Mouse (Mus musculus) cerebellum, adult (tissue): Measurements from ENCODE around the gene Hfm1.

ENCODE experiments used
- ATAC-seq: cut with Nextera tagmentation; 2 replicates; pipeline ENCODE4 v1.9.2; 2017; ENCODE audit warnings: mild to moderate bottlenecking, moderate library complexity, mixed read lengths; ENCODE audit not compliant: insufficient number of reproducible peaks, low FRiP score, low TSS enrichment

The Hfm1 gene

GRCm38 (mm10) chr5:106847045-106847444 lies 79.1 kb downstream of the Hfm1 start:
- no peak for ATAC-seq

GRCm38 (mm10) chr5:106843906-106844305 lies 82.2 kb downstream of the Hfm1 start:
- no peak for ATAC-seq

- no peak for ATAC-seq
Observed at GRCm38 (mm10) chr5:106833025-106833424, 93.1 kb downstream of the Hfm1 start.

- ATAC-seq = no peak
Observed at GRCm38 (mm10) chr5:106831401-106831800, 94.7 kb downstream of the Hfm1 start.

- no peak for ATAC-seq
Observed at GRCm38 (mm10) chr5:106830775-106831174, 95.3 kb downstream of the Hfm1 start.

GRCm38 (mm10) chr5:106826740-106827139 lies 99.4 kb downstream of the Hfm1 start:
- no peak for ATAC-seq

GRCm38 (mm10) chr5:106826044-106826443 lies 100.1 kb downstream of the Hfm1 start:
- no peak for ATAC-seq

GRCm38 (mm10) chr5:106825301-106825853 lies 100.7 kb downstream of the Hfm1 start:
- no peak for ATAC-seq

- ATAC-seq = no peak
Observed at GRCm38 (mm10) chr5:106824716-106825115, 101.4 kb downstream of the Hfm1 start.

GRCm38 (mm10) chr5:106819630-106820029 lies 106.5 kb downstream of the Hfm1 start:
- no peak for ATAC-seq

GRCm38 (mm10) chr5:106815923-106816654 lies 110.0 kb downstream of the Hfm1 start:
- ATAC-seq = no peak

- ATAC-seq = no peak
Observed at GRCm38 (mm10) chr5:106814611-106815010, 111.5 kb downstream of the Hfm1 start.

GRCm38 (mm10) chr5:106803094-106803493 lies 123.0 kb downstream of the Hfm1 start:
- ATAC-seq = no peak

GRCm38 (mm10) chr5:106801886-106802798 lies 124.0 kb downstream of the Hfm1 start:
- peak; percentile 84 for ATAC-seq

GRCm38 (mm10) chr5:106801215-106801863 lies 124.8 kb downstream of the Hfm1 start:
- ATAC-seq = no peak

- ATAC-seq = no peak
Observed at GRCm38 (mm10) chr5:106797896-106798295, 128.2 kb downstream of the Hfm1 start.

GRCm38 (mm10) chr5:106791241-106791572 lies 134.9 kb downstream of the Hfm1 start:
- peak; percentile 56; the same call in 1 of the 2 replicates for ATAC-seq

- no peak for ATAC-seq
Observed at GRCm38 (mm10) chr5:106790496-106791240, 135.5 kb downstream of the Hfm1 start.
